Mouse (Mus musculus) B cell, adult 2 months (primary cell): ENCODE measurements around the gene Gm5797.
"Not testable (repeated sequence)": the region's sequence is repeated elsewhere in the genome, so short reads cannot be mapped to it uniquely, and the experiment has no call there.

Experiments
- DNase-seq, 2 experiments: peaks; one replicate each; pipeline ENCODE4 v3.0.0; 2022

Gm5797 gene

DNA sequence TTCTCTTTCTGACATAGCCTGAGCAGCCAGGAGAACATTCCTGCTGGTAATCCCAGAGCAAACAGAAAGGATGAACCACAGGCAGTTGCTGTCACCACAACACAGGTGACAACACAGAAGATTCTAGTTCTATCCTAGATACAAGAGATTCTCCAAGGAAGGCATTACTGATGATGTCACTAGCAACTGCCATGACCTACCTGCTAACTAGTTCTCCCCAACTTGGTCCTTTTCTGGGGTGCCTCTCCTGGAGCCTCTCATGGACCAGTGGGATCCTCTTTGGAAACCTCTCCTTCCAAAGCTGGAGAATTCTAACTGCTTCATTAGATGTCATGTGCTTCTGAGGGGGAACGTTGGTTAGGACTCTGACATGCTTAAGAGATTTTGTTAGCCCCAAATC, at the start of gene Gm5797:
Gm5797 (minus strand) TSS at position 101 of the 400 bp plus-strand sequence.
- not testable (repeated sequence) for DNase-seq

DNA sequence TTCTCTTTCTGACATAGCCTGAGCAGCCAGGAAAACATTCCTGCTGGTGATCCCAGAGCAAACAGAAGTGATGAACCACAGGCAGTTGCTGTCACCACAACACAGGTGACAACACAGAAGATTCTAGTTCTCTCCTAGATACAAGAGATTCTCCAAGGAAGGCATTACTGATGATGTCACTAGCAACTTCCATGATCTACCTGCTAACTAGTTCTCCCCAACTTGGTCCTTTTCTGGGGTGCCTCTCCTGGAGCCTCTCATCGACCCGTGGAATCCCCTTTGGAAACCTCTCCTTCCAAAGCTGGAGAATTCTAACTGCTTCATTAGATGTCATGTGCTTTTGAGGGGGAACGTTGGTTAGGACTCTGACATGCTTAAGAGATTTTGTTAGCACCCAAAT, 32.8 kb upstream of the Gm5797 start, which contains the start of gene Gm8374:
Gm8374 (minus strand) TSS at position 101 of the 400 bp plus-strand sequence.
- not testable (repeated sequence) for DNase-seq

DNA sequence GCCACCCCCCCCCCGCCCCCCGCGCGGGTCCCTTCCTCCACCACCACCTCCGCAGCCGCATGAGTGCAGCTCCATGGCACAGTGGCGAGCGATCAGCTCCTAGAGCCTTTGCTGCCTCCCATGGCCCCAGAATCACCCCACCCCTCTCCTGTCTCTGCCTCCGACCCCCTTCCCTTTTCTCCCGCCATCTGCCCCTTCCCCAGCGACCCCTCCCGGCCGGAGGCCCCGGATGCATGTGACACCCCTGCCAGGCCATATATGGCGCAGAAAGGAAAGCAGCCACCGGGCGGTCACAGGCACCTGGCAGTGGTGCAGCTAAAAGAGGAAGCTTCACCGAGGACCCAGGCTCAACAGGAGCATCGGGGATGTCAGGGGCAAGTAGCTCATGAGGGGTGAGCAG, 17.1 kb downstream of the Gm5797 start:
- DNase-seq, result peak; percentile 1 to 2

DNA sequence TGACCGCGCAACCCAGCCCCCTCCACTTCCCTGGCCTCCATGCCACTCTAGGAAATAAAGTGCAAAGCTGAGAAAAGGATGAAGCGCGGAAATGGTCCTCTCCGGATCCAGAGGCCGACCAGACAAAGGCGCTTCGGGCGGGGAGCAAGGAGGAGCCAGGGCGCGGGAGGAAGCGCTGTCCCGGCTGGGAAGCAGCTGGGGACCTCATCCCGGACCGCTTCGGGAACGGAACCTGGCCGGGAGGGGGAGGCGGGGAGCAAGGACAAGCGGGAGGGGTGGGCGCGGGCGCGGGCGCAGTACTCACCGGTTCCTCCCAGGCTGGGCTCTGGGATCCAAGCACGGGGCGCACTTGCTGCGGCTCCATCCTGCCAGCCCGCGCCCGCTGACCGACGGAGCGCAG, 17.5 kb downstream of the Gm5797 start, which contains the start of gene Gm3739:
Gm3739 (minus strand) TSS at position 389 of the 400 bp plus-strand sequence.
- not testable (repeated sequence) for DNase-seq
